Mouse (Mus musculus): Measurements from ENCODE around the gene Sppl3.
A peak's percentile ranks its signal among the peaks of the same experiment; 100 is the strongest.
"Not testable (repeated sequence)": the region's sequence is repeated elsewhere in the genome, so short reads cannot be mapped to it uniquely, and the experiment has no call there.

Gene Sppl3

DNA sequence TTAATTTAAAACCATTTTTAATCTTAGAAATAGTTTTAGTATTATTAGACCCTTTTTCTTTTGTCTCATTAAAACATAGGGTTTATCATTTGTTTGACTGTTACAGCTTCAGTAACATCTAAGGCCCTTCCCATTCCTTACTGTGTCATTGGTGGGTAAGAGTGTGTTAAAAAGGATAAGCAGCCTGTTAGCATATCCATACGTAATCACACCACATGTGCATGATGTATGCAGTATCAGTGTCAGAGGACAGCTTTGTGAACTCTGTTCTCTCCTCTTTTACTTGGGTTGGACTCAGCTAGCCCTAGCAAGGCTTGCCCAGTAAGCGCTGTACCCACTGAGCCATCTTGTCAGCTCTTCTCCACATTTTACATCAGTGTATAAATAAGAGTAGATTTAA lies 26.2 kb downstream of the Sppl3 start:
- no peak for DNase-seq (ENCODE audit: low read depth, low spot score)

DNA sequence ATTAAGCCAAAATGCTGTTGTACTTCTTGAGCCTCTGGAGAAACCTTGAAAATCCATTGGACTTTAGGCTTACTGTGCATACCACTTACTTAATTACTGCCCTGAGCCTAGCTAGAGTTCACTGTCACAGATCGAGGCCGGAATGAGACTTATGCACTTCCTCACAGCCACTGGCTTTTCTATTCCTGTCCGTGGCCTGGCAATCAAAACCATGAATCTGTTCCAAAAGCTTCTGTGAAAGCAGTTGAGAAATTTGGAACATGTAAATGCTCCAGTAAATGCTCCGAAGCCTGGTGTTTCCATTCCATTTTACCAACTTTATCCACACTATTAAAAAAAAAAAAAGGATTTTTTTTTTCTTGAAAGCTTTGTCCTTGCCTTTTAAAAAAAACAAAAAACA lies 29.8 kb downstream of the Sppl3 start:
- no peak for DNase-seq (ENCODE audit: low read depth, low spot score)

DNA sequence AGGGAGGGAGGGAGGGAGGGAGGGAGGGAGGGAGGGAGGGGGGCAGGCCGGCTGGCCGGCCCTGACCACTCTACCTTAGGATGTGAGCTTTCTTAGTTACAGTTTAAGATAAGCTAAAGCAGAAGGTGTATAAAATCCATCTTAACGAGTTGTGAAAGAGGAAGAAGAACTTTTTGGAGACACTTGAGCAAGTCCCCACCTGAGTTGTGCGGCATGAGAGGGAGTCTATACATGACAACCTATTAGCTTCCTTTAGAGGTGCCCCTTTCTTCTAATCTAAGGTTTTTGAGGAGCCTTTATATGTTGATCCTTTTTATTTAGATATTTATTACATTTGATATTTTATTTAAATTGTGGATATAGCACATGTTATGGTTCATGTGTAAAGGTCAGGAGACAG lies 32.7 kb downstream of the Sppl3 start:
- no peak for DNase-seq (ENCODE audit: low read depth, low spot score)

DNA sequence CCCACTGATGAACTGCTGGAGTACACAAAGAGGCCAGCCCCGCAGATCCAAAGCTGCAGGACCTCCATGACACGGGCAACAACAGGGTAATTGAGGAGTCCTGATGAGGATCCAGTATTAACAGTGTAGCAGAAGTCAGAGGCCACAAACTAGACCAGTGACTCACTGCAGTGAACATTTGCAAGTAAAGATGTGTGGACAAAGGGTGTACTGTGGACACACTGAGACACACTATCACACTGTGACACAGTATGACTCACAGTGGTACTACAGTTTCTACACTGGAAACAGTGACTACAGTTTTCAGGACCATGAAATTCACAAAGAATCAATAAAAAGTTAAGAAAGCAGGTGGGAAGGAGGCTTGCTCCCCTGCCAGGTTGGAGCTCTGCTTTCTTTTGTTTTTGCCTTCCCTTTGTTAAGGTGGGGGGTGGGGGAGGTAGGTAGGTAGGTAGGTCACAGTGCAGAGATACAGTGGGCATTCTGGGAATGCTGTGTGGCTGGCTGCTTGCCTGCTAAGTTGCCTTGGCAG lies 34.3 kb downstream of the Sppl3 start:
- no peak for DNase-seq (ENCODE audit: low read depth, low spot score)

DNA sequence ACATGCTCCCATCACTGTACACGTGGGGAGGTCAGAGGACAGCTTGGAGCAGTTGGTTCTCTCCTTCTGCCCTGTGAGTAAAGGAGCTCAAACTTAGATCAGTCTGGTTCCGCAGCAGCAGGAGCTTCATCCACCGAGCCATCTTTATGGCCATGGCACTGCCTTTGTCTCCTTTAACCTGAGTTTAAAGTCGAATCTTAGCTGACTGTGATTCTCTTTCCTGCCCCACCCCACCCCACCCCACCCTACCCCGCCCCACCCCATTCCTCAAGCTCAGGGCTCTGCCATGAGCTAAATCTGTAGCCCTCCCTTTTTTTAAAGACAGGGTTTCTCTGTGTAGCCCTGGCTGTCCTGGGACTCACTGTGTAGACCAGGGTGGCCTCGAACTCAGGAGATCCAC lies 38.8 kb downstream of the Sppl3 start:
- DNase-seq (ENCODE audit: low read depth, low spot score): no peak

DNA sequence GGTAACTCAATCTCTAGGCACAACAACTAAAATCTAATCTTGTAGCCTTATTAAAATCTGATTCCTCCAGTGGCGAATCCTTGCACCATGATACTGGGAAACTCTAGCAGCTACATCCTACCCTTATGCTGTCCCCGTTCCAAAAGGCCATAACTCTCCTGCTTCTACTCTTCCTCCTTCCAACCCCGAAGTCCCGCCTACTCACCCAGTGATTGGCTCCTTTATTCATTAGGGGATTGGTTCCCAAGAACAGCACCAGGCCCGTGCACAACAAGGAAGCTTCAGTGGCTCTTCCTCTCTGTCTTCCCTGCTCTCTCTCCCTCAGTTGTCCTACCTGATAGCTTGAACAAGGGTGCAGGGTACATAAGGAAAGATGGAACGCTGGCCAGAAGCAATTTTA lies 39.8 kb downstream of the Sppl3 start:
- no peak for DNase-seq (ENCODE audit: low read depth, low spot score)

DNA sequence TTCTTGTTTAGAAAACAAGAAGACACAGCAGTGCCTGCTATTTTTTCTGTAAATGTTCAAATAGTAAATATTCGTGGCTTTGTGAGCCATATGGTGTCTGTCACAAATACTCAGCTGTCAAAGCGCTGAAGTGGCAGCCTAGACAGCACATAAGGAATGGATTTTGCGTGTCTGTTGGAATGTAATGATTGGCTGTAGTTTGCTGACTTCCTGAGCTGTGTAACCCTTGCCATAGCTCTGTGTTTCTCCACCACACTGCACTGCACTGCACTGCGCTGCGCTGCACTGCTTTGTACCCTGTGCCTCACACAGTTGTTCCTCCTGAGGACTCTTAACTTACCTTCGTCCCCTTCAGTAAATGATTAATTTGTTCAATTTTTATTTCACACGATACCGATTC lies 41.6 kb downstream of the Sppl3 start:
- peak; percentile 8 for DNase-seq (ENCODE audit: low read depth, low spot score)

DNA sequence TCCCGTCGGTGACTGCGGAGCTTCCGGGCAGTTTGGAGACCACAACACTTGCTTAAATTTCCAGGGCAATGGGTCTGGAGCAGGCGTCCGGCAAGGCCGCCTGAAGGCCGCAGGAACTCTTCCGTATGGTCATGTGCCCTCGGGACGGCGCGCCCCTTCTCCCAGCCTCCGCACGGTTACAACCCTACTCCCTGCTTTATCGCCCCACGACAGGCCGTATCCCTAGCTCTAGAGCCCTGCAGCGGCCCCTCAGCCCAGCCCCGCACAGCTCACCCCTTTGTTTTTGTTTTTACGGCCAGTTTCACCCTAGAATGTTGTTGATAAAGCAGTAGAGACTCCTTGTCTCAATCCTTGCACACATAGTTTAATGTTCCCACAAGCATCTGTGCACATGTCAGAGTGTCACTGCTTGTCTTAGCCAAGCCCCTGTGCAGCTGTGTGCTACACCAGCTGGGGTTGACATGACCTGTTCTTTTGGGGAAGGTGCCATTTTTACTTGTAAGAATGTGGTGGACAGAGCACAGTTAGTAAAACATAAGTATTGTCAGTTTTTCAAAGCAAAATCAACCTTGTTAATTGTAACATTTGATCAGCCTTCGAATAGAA lies 43.0 kb downstream of the Sppl3 start:
- no peak for DNase-seq (ENCODE audit: low read depth, low spot score)

DNA sequence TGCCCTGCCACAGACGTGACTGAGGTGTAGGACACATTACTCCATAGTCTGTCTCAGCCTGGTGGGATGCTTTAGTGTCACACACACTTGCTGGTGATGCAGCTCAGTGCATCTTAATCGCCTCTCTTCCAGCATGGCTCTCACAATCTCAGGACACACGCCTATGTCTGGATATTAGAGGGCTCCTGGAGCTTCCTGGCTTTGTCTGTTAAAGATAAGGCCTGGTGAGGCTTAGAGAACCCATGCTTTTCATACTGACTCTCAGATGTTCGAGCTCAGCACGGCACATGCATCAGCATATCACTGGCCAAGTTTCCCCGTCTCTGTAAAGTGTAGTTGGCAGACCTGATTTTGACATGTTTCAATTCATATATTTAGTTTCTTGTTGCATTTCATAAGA lies 44.5 kb downstream of the Sppl3 start:
- DNase-seq (ENCODE audit: low read depth, low spot score): no peak

DNA sequence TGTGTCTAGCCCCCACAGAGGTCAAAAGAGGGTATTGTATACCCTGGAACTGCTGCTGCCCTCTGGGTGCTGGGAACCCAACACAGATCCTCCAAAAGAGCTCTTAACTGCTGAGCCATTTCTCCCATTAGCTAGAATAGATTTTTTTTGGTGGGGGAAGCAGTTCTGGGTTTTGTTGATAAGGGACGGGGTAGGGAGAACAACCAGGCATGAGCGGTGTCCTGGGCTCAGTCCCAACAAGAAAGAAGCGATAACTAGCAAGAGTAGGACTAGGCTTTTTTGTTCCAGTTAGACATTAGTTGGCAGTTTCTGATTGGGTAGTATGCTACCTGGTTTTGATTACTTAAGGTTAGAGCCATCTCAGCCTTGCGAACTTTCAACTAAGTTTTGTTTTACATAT lies 46.2 kb downstream of the Sppl3 start:
- no peak for DNase-seq (ENCODE audit: low read depth, low spot score)

DNA sequence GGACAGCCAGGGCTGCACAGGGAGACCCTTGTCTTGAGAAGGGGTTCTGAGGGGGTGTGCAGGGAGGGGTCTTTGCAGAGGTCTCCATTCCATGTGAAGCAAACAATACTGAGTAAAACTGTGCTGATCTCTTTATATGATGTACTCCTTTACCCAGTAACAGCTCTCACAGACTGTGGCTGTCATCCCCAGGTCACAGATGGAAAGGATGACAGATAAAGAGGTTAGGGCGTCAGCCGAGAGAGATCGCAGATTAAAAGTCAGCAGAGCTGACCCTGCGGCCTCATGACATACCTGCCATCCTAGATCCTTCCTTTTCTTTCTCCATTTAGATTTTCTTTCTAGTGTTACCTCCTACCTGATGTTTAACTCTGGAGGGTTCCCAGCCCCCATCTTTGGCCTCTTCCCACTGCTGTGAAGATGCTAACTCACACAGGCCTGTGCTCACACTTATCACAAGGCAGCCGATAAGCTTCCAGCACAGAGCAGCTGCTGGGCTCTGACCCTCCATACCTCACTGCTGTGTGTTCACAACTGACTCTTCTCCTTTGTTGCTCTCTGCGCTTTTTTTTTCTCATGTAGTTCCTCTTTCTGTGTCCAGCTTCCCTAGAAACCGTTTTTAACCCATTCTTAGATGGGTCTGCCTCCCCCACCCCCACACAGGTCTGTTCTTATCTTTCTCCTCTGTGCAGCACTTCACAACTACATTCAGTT lies 47.8 kb downstream of the Sppl3 start:
- no peak for DNase-seq (ENCODE audit: low read depth, low spot score)

DNA sequence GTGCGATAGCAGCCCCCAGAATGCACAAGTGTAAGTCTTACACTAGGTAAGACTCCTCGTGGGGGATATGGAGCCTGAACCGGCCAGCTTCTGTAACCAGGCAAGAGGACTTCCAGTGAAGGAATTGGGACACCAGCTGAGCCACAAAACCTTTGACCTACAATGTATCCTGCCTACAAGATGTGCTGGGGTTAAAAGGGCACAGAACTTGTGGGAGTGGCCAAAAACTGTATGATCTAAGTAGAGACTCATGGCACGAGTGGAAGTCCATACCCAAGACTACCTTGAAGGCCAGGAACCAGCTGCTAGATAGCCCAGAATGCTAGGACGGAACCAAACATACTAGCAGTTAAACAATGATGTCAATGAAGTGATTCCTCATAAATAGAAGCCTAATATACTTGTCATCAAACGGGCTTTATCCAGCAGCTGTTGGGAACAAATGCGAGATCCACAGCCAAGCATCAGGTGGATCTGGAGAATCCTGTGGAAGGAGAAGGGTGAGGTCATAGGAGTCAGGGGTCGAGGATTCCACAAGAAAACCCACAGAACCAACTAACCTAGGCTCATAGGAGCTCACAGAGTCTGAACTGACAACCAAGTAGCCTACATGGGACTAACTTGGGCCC lies 49.2 kb downstream of the Sppl3 start:
- no peak for DNase-seq (ENCODE audit: low read depth, low spot score)

DNA sequence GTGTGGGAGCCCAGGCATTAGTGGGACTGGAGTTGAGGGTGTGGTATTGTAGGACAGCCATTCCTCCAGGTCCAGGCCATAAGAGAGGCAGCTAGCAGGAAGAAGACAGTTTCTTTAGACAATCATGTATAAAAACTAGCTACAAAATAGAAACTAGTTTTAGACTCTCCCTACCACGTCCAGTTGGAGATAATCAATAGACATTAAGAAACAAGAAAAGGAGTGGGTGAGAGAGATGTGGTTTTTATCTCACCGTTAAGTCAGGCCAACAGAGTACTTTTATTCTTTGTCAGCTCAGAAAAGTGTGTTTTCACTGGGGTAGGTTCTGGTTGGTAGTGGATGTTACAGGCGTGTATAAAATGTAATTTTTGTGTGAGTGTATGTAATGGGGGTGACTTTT lies 50.0 kb downstream of the Sppl3 start:
- no peak for DNase-seq (ENCODE audit: low read depth, low spot score)

DNA sequence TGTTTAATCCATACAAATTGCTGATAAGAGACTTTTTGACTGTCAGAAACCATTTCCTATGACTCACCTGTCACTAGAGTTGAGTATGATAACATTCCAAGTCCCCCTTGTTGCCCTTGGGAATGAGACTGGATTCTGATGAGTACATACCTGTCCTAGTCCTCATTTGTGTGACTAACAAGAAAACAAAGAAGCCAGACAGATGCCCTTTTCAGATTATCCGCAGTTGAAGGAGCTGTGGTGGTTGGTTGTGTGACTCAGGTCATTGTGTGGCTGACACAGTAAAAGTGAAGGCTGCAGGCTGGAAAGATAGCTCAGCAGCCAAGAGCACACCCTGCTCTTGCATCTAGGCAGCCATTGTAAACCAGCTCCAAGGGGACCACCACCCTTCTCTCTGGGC lies 51.6 kb downstream of the Sppl3 start:
- DNase-seq (ENCODE audit: low read depth, low spot score): no peak

DNA sequence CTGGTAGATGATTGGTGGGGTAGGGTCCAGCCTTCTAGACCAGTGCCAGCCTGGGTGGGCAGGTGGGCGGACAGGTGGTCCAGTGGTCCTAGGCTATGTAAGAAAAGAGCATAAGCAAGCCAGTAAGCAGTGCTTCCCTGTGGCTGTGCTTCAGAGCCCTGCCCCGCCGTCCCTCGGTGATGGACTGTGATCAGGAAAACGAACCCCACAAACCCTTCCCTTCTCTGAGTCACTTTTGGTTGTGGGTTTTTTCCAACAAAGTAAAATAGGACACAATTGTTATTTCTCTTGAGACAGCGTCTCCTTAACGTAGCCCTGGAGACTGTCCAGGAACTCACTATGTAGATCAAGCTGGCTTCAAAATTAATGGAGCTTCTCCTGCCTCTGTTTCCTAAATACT lies 52.5 kb downstream of the Sppl3 start:
- DNase-seq (ENCODE audit: low read depth, low spot score): no peak

DNA sequence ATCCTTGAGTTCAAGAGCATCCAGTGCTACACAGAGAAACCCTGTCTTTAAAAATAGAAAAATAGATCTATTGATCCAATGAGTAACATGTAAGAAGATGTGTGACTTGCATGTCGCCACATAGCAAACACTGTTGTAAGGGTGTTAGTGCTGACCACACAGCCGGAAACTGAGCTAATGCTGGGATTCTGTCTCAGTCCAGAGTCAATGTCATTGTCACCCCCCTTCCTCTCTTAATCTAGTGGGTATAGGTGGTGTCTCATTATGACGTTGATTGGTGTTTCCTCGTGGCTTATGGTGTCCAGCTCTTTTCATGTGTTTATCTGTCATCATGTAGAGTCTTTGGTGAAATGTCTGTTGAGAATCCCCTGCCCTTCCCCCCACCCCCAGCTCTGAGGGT lies 55.3 kb downstream of the Sppl3 start:
- DNase-seq (ENCODE audit: low read depth, low spot score): no peak

DNA sequence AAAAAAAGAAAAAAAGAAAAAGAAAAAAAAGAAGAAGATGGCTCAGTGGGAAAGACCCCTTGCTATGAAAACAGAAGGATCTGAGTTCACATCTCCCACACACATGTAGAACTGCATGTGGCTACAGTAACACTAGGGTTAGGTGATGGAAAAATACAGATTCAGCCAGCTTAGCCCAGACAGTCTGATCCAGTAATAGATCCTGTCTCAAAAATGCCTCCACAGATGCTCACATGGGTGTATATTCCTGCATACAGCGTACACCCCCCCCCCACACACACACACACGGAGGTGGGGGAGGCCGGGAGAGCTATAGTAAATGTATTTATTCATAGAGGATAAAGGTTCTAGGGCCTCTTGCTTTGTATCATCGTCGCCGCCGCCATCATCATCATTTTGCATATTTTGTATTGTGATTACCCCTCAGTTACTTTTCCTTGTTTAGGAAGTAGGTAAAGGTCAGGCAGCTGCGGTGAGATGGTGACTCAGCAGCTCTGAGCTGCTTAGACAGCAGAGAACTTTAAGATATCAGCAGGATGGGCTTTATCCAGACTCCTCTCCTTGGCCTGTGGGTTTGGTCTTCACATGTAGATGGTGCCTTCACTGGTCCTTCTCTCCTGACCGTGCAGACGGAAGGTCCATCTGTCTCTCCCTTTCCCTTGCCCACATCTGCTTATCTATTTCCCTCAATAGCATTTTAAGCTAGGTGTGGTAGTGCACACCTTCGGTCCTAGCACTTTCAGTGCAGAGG lies 57.9 kb downstream of the Sppl3 start:
- DNase-seq (ENCODE audit: low read depth, low spot score): no peak

DNA sequence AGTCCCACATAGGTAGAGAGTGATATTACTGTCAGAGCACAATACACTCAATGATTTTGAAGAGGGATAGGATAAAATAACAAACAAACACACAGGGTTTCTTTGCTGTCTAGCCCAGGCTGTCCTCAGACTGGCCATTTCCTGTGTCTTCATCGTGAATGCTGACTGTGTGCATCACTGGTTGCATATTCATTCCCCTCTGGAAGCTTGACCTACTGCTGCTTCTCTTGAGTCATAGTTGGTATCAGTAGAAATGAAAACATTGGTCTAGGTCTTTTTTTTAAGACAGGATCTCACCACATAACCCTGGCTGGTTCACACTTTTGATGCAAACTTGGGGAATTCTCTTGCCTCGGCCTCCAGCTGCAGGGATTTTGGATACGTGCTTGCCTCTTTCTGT lies 58.7 kb downstream of the Sppl3 start:
- no peak for DNase-seq (ENCODE audit: low read depth, low spot score)

DNA sequence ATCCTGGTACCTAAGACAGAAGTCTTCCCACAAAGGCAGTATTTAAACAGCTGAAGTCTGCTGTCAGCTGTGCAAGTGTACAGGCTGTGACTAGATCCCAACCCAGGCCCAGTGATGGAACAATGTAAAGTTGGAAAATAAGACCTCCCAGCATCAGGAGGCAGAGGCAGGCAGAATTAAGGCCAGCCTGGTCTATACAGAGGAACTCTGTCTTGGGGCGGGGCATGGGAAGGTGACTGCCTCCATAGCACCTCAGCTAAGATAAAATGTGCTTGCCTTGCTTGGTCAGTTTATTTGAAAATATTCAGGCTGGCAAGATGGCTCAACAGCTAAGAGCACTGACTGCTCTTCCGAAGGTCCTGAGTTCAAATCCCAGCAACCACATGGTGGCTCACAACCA lies 59.5 kb downstream of the Sppl3 start:
- no peak for DNase-seq (ENCODE audit: low read depth, low spot score)

DNA sequence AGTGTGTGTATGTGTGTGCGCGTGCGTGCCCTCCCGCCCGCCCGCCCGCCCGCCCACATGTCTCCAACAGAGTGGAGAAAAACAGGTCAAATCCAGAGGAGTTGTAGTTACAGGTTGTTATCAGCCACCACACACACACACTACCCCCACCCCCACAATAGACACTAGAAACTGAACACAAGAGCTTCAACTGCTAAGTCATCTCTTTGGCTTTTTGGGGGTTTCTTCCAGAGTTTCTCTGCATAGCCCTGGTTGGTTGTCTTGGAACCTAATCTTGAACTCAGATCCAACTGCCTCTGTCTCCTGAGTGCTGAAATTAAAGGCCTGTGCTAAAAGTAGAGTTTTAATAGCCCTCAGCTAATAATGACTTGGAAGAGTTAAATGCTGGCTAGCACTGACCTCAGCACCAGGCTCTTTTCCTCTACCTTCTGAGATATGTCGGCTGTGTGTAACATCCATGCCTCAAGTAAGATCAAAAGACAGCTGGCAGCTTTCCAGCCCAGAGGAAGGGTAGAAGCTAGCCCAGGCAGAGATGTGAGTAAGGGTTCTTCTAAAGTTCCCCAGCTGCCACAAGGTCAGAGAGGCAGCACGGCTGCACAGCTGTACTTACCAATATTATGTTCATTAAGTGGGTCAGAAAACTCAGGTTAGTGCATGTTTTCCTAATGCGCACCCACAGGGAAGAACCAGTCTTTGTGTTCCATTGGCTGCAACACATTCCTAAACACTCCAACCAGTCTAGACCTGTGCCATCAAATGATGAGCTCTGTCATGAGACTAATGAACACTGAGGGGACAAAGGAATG lies 60.4 kb downstream of the Sppl3 start:
- no peak for DNase-seq (ENCODE audit: low read depth, low spot score)

DNA sequence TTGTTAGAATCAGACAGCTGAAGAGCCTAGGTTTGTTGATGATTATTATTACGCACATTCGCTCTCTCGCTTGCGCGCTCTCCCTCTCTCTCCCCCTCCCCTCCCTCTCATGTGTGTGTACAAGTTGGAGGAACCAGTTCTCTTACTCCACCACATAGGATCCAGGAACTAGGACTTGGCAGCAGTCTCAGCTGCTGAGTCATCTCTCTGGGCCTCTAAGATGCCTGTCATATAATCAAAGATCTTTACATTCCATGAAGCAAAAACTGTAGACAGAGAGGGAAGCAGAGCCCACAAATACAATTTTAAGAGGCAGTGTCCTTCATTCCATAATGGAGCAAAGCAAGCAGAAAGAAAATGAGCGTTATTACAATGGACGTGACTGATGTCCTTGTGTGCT lies 61.2 kb downstream of the Sppl3 start:
- no peak for DNase-seq (ENCODE audit: low read depth, low spot score)

DNA sequence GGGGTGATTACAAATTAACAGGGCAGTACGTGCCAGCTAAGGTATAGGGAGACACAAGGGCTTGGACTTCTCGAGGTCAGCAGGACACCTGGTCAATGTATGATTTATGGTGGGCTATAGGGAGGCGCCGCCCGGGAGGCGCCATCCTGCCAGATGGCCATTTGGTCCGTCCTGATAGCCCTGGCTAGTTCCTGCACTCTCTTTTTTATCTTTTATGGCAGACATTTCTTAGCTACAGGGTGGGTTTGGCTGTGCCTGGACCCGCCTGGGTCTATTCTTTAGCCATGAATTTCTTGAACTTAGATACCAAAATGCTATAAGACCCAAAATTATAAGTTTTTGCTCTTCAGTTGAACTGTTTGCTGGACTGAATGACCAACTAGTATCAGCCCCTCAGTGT lies 62.4 kb downstream of the Sppl3 start:
- not testable (repeated sequence) for DNase-seq (ENCODE audit: low read depth, low spot score)

All from retina, postnatal 7 days (tissue).